Mouse (Mus musculus): Measurements from ENCODE around the gene Hebp1.
A peak's percentile ranks its signal among the peaks of the same experiment; 100 is the strongest.

Gene Hebp1

GRCm38 (mm10) chr6:135158509-135158908 is 39.3 kb downstream of the Hebp1 start:
- no peak for DNase-seq

DNA sequence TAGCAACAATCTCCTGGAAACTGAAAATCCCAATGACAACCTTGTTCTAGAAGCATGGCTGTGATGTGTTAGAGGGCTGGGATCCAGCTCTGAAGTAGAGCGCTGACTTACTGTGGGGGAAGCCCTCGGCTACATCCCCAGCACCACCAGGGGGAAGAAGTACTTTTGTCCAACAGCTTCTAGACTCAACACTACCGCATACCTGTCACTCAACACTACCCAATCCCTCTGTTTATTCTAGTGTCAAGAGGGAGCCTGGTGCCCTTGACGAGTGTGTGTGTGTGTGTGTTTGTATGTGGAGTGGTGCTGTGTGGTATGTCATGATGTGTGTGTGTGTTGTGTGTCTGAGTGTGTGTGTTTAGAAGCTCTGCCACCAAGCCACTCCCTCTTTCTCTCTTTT is 40.3 kb downstream of the Hebp1 start:
- DNase-seq, result no peak

DNA sequence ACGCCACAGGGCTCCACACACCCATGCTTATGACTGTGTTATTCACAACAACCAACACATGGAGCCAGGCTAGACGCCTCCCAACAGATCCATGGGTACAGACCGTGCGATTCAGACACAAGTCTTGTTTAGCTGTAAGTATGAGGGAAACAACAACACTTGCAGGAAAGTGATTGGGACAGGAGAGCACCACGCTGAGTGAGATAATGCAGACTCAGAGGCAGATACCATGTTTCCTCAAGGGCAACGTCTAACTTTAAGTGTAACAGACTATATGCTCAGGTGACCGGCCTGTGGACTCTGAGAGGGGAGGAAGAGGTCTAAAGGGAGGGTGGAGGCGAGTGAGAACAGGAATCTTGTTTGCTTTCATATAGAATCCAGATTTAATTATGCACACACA is 41.2 kb downstream of the Hebp1 start:
- DNase-seq, result no peak

DNA sequence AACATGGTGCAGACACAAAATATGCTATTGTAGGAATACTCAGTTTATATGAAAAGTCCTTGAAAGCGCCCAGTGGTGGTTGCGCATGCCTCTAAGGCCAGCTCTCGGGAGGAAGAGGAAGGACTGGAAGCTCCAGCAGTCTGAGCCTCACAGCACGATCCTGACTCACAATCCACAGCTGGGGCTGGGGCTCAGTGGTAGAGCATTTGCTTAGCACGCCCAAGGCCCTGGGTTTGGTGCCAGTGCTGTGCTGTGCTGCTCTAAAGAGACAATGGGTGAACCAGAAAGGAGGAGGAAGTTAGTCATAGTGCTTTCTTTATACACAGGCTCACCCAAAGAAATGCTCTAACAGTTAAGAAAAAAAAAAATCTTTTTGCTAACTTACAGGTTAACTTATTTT is 44.1 kb downstream of the Hebp1 start:
- no peak for DNase-seq

DNA sequence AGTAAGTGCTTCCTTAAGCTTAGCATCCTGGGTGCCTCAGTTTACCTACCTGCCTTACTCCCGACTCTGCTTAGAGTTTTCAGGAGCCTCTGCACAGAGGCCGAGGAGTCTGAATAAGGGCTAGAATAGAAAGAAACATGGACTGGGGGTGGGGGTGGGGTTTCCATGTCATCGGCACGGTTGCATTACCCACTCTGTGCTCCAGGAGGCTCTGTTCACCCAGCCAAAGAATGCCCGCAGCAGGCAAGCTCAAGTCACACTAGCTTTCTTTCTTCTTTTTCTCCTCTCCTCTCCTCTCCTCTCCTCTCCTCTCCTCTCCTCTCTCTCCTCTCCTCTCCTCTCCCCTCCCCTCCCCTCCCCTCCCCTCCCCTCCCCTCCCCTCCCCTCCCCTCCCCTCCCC is 47.5 kb downstream of the Hebp1 start:
- peak; percentile 66 for DNase-seq

DNA sequence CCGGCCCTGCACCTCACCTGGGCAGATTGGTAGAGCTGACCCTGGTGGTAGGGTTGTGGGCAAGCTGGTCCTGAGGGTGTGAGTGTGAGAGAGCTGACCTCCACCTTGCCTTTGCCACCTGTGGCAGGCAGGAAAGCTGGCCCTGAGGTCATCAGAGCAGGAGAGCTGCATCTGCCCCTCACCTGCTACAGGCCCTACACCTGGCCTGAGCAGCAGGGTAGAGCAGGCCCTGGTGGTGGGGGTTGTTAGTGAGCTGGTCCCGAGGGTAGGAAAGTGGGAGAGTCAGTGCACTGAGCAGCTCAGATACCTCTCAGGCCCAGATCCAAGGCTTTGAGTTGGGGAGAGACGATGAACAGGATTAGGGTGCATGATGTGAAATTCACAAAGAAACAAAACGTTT is 48.1 kb downstream of the Hebp1 start:
- no peak for DNase-seq

GRCm38 (mm10) chr6:135149175-135149574 is 48.6 kb downstream of the Hebp1 start:
- DNase-seq, result no peak

- DNase-seq, result peak; percentile 54
Observed at GRCm38 (mm10) chr6:135148506-135148905, 49.3 kb downstream of the Hebp1 start.

DNA sequence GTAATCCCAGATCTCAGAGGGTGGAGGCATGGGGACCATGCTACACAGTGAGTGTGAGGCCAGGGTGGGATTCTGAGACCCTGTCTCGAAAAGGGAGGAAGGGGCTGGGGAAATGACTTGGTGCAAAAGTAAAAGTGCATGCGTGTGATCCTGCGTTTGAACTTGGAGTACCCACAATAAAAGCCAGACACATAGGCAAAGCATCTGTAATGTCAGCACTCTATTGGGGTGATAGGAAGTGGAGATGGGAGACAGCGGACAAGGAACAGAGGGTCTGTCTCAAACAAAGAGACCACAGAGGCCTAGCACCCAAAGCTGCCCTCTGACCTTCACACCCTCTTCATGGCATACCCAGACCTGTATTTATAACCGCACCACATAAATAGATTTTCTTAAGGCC is 51.8 kb downstream of the Hebp1 start:
- no peak for DNase-seq

DNA sequence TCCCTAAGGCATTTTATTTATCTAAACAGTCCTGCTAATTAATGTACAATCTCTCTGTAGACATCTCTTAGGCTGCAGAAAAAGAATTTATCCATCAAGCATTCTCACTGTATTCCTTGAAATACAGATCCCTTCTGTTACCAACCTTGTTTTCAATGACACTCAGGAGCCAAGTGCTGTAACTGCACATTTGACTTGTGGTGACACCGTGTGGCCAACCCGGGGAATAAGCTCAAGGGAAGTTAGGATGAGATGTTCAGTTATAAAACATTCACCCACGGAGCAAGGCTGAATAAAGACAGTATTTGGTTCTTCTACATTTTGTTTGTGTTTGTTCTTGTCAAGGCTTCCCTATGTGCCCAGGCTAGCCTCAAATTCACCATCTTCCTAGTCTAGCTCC is 53.3 kb downstream of the Hebp1 start:
- no peak for DNase-seq

DNA sequence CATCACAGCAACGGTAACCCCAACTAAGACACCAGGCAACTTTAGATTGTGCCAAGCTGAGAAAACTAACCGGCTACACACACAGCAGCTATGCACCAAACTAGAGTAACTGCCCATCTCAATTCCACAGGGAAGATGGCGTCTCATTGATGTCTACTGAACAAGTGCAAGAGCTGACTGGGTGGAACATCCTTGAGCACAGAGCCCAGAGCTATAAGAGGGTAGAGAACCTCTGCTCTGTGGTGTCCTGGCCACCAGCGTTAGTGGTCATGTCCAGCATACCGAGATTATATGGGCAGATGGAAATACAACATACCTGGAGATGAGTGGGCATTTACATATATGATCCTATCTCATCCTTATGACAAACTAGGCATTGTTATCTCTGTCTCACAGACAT is 54.7 kb downstream of the Hebp1 start:
- no peak for DNase-seq

DNA sequence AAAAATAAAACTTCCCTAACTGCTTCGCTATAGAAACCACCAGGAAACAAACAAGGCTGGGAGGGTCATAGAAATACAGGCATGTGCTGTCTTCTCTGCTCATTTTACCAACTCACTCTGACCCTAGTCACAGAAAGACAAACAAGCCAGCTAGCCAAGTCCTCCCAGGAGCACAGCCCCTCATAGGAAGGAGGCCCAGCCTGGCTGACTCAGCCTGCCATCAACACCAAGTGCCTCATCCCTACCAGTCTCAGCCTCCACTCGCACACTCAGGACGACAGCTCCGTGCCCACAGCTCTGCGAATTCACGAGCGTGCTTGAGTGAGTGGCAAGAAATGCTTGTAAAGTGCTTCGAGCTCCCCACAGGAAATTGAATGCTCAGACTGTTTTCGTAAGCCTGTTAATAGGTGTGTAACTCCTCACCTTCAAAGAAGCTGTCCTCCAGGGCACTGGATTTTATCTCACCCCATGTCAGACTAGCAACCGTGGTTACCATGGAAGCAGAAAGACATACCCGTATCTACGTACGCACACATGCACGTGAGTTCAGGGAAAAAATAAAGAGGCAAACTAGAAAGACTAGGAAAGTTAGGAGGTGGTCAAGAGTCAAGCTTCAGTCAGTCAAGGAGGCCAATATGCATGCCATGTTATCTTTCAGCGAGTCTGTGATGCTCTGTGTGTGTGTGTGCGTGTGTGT is 56.2 kb downstream of the Hebp1 start:
- DNase-seq, result no peak

GRCm38 (mm10) chr6:135138746-135139145 is 59.1 kb downstream of the Hebp1 start:
- DNase-seq, result no peak

GRCm38 (mm10) chr6:135138207-135138606 is 59.6 kb downstream of the Hebp1 start:
- DNase-seq, result no peak

DNA sequence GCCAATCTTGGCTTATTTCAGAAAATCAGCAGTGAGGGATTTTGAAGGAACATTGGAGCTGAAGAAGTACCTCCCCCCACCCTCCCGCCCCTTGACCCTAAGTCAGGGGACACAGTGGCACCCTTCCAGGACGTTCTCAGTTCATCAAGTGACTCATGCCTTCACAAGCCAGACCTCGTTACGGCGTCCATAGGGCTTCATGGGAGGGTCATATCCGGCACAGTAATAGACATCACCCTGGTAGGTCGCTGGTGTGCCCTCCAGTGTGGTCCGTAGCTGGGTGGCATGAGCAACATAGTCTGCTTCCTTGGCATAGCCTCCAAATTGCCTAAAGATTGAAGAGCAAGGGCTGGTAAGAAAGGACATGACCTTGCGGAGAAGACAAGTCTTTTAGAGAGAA is 60.1 kb downstream of the Hebp1 start:
- DNase-seq, result no peak

GRCm38 (mm10) chr6:135136439-135137161 is 61.2 kb downstream of the Hebp1 start:
- DNase-seq, result no peak

GRCm38 (mm10) chr6:135135735-135136134 is 62.1 kb downstream of the Hebp1 start:
- no peak for DNase-seq

- no peak for DNase-seq
Observed at GRCm38 (mm10) chr6:135133486-135133885, 64.3 kb downstream of the Hebp1 start.

GRCm38 (mm10) chr6:135133086-135133485 is 64.7 kb downstream of the Hebp1 start:
- DNase-seq, result no peak

- DNase-seq, result no peak
Observed at GRCm38 (mm10) chr6:135124755-135125380, 73.0 kb downstream of the Hebp1 start.

DNA sequence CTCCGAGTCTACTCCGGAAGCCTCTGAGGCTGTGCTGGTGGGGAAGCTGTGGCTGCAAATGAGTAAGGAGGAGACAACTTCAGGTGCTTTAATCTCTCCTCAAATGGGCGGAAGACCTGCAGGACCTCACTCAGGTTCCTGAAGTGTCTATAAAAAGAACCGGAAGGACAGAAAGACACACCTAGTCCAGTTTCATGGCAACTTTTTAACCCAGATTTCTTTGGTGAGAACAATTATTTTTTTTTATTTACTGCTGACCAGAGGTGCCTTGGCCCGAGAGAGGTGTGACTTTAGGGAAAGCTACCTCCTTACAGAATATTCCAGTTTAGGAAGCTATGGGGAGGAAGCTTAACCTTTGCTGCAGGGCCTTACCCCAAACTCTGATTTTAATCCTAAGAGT is 79.6 kb downstream of the Hebp1 start, which contains the start of gene Gprc5d:
TSS of gene Gprc5d (minus strand) at position 101 of the 400 bp plus-strand sequence.
- DNase-seq, result no peak

GRCm38 (mm10) chr6:135116479-135116878 is 81.3 kb downstream of the Hebp1 start:
- no peak for DNase-seq

DNA sequence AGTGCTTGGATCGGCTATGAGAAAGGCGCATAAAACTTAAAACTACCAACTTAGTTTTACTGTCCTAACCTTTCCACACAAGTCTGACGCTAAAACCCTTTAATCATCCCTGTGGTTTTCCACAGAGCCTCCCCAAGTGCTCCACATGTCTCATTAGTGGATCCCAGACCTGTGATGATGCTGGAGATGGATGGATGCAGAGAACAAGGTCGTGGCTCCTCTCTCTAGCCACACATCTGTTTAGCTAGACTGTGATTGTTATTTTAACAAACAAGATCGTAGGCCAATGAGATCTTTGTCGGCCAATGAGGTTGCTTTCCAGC is 84.7 kb downstream of the Hebp1 start:
- DNase-seq, result no peak

DNA sequence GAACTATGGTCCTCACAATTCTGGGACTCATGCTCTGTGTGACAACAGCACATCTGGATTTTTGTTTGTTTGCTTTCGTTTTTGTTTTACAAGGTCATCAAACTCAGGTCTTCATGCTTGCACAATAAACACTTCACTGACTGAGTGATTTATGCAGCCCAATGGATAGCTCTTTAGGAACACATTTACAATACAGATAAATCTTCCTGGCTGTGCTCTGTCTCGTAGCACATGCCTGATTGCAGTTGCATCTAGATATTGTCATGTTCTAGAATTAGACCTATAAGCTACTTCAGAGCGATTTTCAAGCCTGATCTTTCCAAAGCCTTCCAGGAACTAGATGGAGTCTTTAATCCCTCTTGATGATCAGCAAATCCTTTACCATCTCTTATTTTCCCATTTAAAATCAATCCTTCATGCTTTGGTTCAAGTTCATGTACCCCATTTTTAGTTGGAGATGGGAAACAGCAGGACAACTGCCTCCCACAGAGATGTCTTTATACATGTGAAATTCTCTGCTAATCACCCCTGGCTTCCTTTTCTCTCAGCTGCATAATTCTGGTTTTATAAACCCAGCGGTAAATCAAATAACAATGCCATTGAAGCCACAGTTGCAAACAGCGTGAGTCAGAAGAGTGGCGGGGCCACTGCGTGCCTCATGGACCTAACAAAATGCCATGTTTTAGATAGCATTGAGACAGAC is 85.3 kb downstream of the Hebp1 start:
- no peak for DNase-seq
